Mouse (Mus musculus) stomach, postnatal 0 days (tissue): ENCODE measurements at regions not wholly inside any gene's neighbourhood (a gene's known extent, or its start where the extent isn't known, plus 50 kb on each side); places are given as distances from the start of the nearest gene placed in this dataset.

ENCODE experiments used
- CTCF ChIP-seq: IDR thresholded peaks from 2 replicates; pipeline ENCODE4 v1.5.1; 2016; ENCODE audit warnings: antibody characterized with exemption, low read depth, mild to moderate bottlenecking, moderate library complexity
- EP300 ChIP-seq: optimal IDR thresholded peaks from 2 replicates; pipeline ENCODE3; 2016; ENCODE audit warnings: antibody characterized with exemption

DNA sequence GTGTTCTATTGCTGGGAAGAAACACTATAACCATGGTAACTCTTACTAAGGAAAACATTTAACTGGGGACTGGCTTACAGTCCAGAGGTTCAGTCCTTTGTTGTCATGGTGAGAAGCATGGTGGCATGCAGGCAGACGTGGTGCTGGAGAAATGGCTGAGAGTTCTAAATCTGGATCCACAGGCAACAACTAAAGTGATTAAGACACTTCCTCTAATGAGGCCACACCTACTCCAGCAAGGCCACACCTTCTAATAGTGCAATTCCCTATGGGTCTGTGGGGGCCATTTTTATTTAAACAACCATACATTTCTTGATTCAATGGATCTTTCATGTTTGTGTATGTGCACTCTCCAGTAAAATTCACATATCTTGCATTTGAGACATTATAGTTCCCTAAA is 151.4 kb upstream of the Ankrd55 start:
- TF ChIP-seq CTCF = no peak
- no peak for TF ChIP-seq EP300
